In genomic region chr1:191226570-191226969, GRCm38 (mm10) we compare ENCODE assay signal across 27 mouse cellular contexts. TPM values are rescaled to one million over a fixed set of nuclear protein-coding genes. Genes with fewer than 3 reads are reported as not detected.
DNase-seq lines count a peak whose midpoint lies in the region; ATAC-seq and TF ChIP-seq lines count a peak whose summit lies in the region.
"Had no signal": no experiment of that assay in that cellular context is flagged by ENCODE, and none has a peak within 500 bp of the region (broad histone marks: within the 10 kb centered on the region; RNA-seq: fewer than 3 reads in every experiment).

No protein-coding gene starts in this region.

- no peak overlapping the region for H3K4me3 ChIP-seq in heart, embryonic 10.5 days
- no peak overlapping the region for H3K4me3 ChIP-seq in kidney, postnatal 0 days (replicated peaks; ENCODE audit: low read depth, low read length)
- no peak overlapping the region for H3K4me3 ChIP-seq in kidney, embryonic 16.5 days (ENCODE audit: low read length)
- no peak overlapping the region for H3K4me3 ChIP-seq in bone marrow macrophage, adult 2 months (ENCODE audit: insufficient read depth, low read length)
- H3K4me3 ChIP-seq in hindbrain, postnatal 0 days (ENCODE audit: low read length), result no peak overlapping the region
- H3K4me3 ChIP-seq: erythroblast, embryonic 14.5 days; left cerebral cortex, adult 2 months; limb, embryonic 12.5 days; liver, embryonic 15.5 days; midbrain, embryonic 12.5 days; neural tube, embryonic 13.5 days; stomach, embryonic 15.5 days had no signal

- H3K27me3 ChIP-seq in heart, embryonic 10.5 days (ENCODE audit: insufficient read depth, poor library complexity, severe bottlenecking), result no peaks in the 10 kb centered on the region
- no peaks in the 10 kb centered on the region for H3K27me3 ChIP-seq in kidney, postnatal 0 days (ENCODE audit: insufficient read depth, low read length)
- H3K27me3 ChIP-seq in kidney, embryonic 16.5 days (ENCODE audit: insufficient read depth, low read length), result no peaks in the 10 kb centered on the region
- no peaks in the 10 kb centered on the region for H3K27me3 ChIP-seq in hindbrain, postnatal 0 days (ENCODE audit: insufficient read depth, low read length)
- H3K27me3 ChIP-seq: limb, embryonic 12.5 days; midbrain, embryonic 12.5 days; neural tube, embryonic 13.5 days; stomach, embryonic 15.5 days had no signal

- no peak overlapping the region for H3K27ac ChIP-seq in heart, embryonic 10.5 days
- no peak overlapping the region for H3K27ac ChIP-seq in kidney, postnatal 0 days
- H3K27ac ChIP-seq in kidney, embryonic 16.5 days (ENCODE audit: low read length), result no peak overlapping the region
- H3K27ac ChIP-seq in bone marrow macrophage, adult 2 months (ENCODE audit: insufficient read depth, low read depth, low read length), result peak overlapping the region; percentile 29
- no peak overlapping the region for H3K27ac ChIP-seq in hindbrain, postnatal 0 days
- H3K27ac ChIP-seq: hindbrain, embryonic 14.5 days; left cerebral cortex, adult 2 months; limb, embryonic 12.5 days; liver, embryonic 15.5 days; midbrain, embryonic 12.5 days; neural tube, embryonic 13.5 days; stomach, embryonic 15.5 days had no signal

- TF ChIP-seq CTCF in kidney, postnatal 0 days (IDR thresholded peaks at IDR 0.05; ENCODE audit: low read depth), result no peak
- no peak for TF ChIP-seq CTCF in bone marrow macrophage, adult 2 months (IDR thresholded peaks at IDR 0.05; ENCODE audit: low read depth, low read length)
- no peak for TF ChIP-seq CTCF in hindbrain, postnatal 0 days (IDR thresholded peaks at IDR 0.05; ENCODE audit: low read depth)

- peaks cover 20% of the 10 kb centered on the region for H3K4me1 ChIP-seq in heart, embryonic 10.5 days
- peaks cover 7% of the 10 kb centered on the region; the same call in 1 of the 2 replicates for H3K4me1 ChIP-seq in kidney, postnatal 0 days (replicated peaks; ENCODE audit: insufficient read depth, low read length)
- H3K4me1 ChIP-seq in kidney, embryonic 16.5 days (ENCODE audit: insufficient read depth, low read length), result peaks cover 13% of the 10 kb centered on the region
- peaks cover 61% of the 10 kb centered on the region for H3K4me1 ChIP-seq in bone marrow macrophage, adult 2 months (ENCODE audit: control insufficient read depth, insufficient read depth, low read length)
- H3K4me1 ChIP-seq in hindbrain, postnatal 0 days (ENCODE audit: insufficient read depth, low read length), result peaks cover 9% of the 10 kb centered on the region; the same call in 1 of the 2 replicates

- H3K36me3 ChIP-seq in heart, embryonic 10.5 days, result peaks cover 3% of the 10 kb centered on the region; the same call in 1 of the 2 replicates
- no peaks in the 10 kb centered on the region for H3K36me3 ChIP-seq in kidney, postnatal 0 days (ENCODE audit: insufficient read depth, low read length)
- H3K36me3 ChIP-seq in kidney, embryonic 16.5 days (ENCODE audit: insufficient read depth, low read length), result 0 out of 2 replicates have a peak, but pooled peaks cover 2% of the 10 kb centered on the region
- H3K36me3 ChIP-seq in hindbrain, postnatal 0 days (ENCODE audit: insufficient read depth, low read length), result no peaks in the 10 kb centered on the region
- H3K36me3 ChIP-seq: limb, embryonic 12.5 days; liver, embryonic 15.5 days; midbrain, embryonic 12.5 days; neural tube, embryonic 13.5 days; stomach, embryonic 15.5 days had no signal

- ATAC-seq in kidney, postnatal 0 days (replicated peaks; ENCODE audit: low FRiP score, low read depth), result no peak
- no peak for ATAC-seq in kidney, embryonic 16.5 days (ENCODE audit: low FRiP score, low TSS enrichment)
- ATAC-seq in hindbrain, postnatal 0 days, result no peak
- ATAC-seq: activated CD4-positive, CD25-positive, alpha-beta regulatory T cell, adult 4 months; forebrain, embryonic 16.5 days; inflammation-experienced regulatory T-cells, adult 6 months had no signal

- 88% methylated on average over 2 of the region's 2 CpGs for WGBS in heart, embryonic 10.5 days
- 70% methylated on average over 2 of the region's 2 CpGs for WGBS in kidney, postnatal 0 days
- WGBS in kidney, embryonic 16.5 days, result 67% methylated on average over 2 of the region's 2 CpGs
- 85% methylated on average over 2 of the region's 2 CpGs for WGBS in hindbrain, postnatal 0 days

- DNase-seq in heart, embryonic 10.5 days (ENCODE audit: low spot score), result peak; percentile 17
- no peak for DNase-seq in heart, postnatal 4 days
- DNase-seq in kidney, postnatal 0 days (ENCODE audit: low spot score), result peak; percentile 7
- peak; percentile 92 for DNase-seq in A20 (ENCODE audit: low read depth, low spot score)
- no peak for DNase-seq in hindbrain, postnatal 0 days (ENCODE audit: low spot score)
- DNase-seq: adrenal gland, adult 2 months; adrenal gland, postnatal 36 days; cerebellum, adult 2 months; cerebellum, postnatal 14 days; gastrocnemius, postnatal 10 days; lung, embryonic 14.5 days; lung, postnatal 14 days; right cerebral cortex, postnatal 4 days had no signal

- H3K9ac ChIP-seq in kidney, postnatal 0 days (ENCODE audit: low read depth, low read length), result no peak overlapping the region
- H3K9ac ChIP-seq in kidney, embryonic 16.5 days (replicated peaks; ENCODE audit: low read length), result no peak overlapping the region
- no peak overlapping the region for H3K9ac ChIP-seq in hindbrain, postnatal 0 days (replicated peaks; ENCODE audit: low read length)
- H3K9ac ChIP-seq: hindbrain, embryonic 14.5 days; limb, embryonic 12.5 days; liver, embryonic 15.5 days; lung, embryonic 14.5 days; midbrain, embryonic 12.5 days; neural tube, embryonic 13.5 days; stomach, embryonic 15.5 days had no signal

- H3K4me2 ChIP-seq in kidney, postnatal 0 days (ENCODE audit: low read length), result no peak overlapping the region
- no peak overlapping the region for H3K4me2 ChIP-seq in kidney, embryonic 16.5 days (replicated peaks; ENCODE audit: low read depth, low read length)
- no peak overlapping the region for H3K4me2 ChIP-seq in hindbrain, postnatal 0 days (ENCODE audit: low read depth, low read length)
- H3K4me2 ChIP-seq: heart, embryonic 11.5 days; hindbrain, embryonic 14.5 days; limb, embryonic 12.5 days; lung, embryonic 14.5 days; midbrain, embryonic 12.5 days; neural tube, embryonic 13.5 days; stomach, embryonic 15.5 days had no signal

- no peaks in the 10 kb centered on the region for H3K9me3 ChIP-seq in heart, embryonic 10.5 days
- H3K9me3 ChIP-seq in kidney, postnatal 0 days (replicated peaks; ENCODE audit: low read length), result no peaks in the 10 kb centered on the region
- 0 out of 2 replicates have a peak, but pooled peaks cover under 1% of the 10 kb centered on the region for H3K9me3 ChIP-seq in kidney, embryonic 16.5 days (ENCODE audit: low read length)
- H3K9me3 ChIP-seq in hindbrain, postnatal 0 days (ENCODE audit: low read length), result no peaks in the 10 kb centered on the region
- H3K9me3 ChIP-seq: liver, embryonic 15.5 days; midbrain, embryonic 12.5 days; stomach, embryonic 15.5 days had no signal

- no peak for TF ChIP-seq POLR2A in bone marrow macrophage, adult 2 months (IDR thresholded peaks at IDR 0.05; ENCODE audit: borderline replicate concordance, low read depth, low read length)

RNA-seq across cellular contexts. Expression of gene Atf3, which starts 8.7 kb away (rescaled TPM):
- polyA plus RNA-seq in heart, embryonic 10.5 days (2016; fragmentation: Nextera tagmentation; extraction: Ambion mirVana), result 8.0 and 13.5 TPM in 2 replicates
- total RNA-seq in heart, postnatal 4 days (2021), result 10 to 100 TPM; 15.9 to 22.2 TPM
- 3.2 and 4.0 TPM in 2 replicates for polyA plus RNA-seq in kidney, postnatal 0 days (2015; fragmentation: Nextera tagmentation; extraction: Ambion mirVana)
- 4.1 and 4.4 TPM in 2 replicates for polyA plus RNA-seq in kidney, embryonic 16.5 days (2015; fragmentation: Nextera tagmentation; extraction: Ambion mirVana)
- polyA plus RNA-seq in bone marrow macrophage, adult 2 months (2012; ENCODE audit: insufficient read depth, insufficient read length, missing spikeins), result 103 and 107 TPM in 2 replicates
- 1.6 and 1.8 TPM in 2 replicates for total RNA-seq in hindbrain, postnatal 0 days (2014; rRNA removed)
- 1.7 and 1.8 TPM in 2 replicates for polyA plus RNA-seq in hindbrain, postnatal 0 days (2015; fragmentation: Nextera tagmentation; extraction: Ambion mirVana)
- polyA plus RNA-seq: activated CD4-positive, CD25-positive, alpha-beta regulatory T cell, adult 4 months; inflammation-experienced regulatory T-cells, adult 6 months had no signal

Comparison
In these comparisons a context has a peak if more than half of its experiments do, and no peak if none do; other contexts are left out.
1. DNase-seq: peak in heart, embryonic 10.5 days (single experiment), kidney, postnatal 0 days (single experiment) and A20 (single experiment); none in heart, postnatal 4 days (single experiment) and hindbrain, postnatal 0 days (single experiment).